Mouse (Mus musculus) large intestine, adult 2 months (tissue): Measurements from ENCODE around the gene Tmem203. TPM values are rescaled to one million over a fixed set of nuclear protein-coding genes. Genes with fewer than 3 reads are reported as not detected.

Experiments used
- DNase-seq: peaks from one replicate; pipeline ENCODE4 v3.0.0-alpha.2; 2012; ENCODE audit warnings: low read depth, low spot score
- WGBS: fragments of 180-500 bp; shearing (Covaris S2); methylation state at CpG from one replicate; pipeline ENCODE4 v1.1.7; 2018; 5-methylcytosine and 5-hydroxymethylcytosine counted together
- polyA plus RNA-seq: library from polyadenylated mRNA; depleted of rRNA; stranded (reverse); fragments of >200 nt; gene quantifications from 2 replicates; pipeline ENCODE4 v1.2.3, GENCODE M21; 2012

The Tmem203 gene
- polyA plus RNA-seq, 1 experiment: 30.4 TPM

- peak; percentile 94 for DNase-seq
- WGBS: under 1% methylated on average over 39 of the region's 39 CpGs
These were observed 7.1 kb downstream of the Tmem203 start, which contains the start of gene Tprn for GRCm38 (mm10) chr2:25262291-25262767. Tprn (plus strand) TSS chr2:25262618.

GRCm38 (mm10) chr2:25262795-25263622, 7.8 kb downstream of the Tmem203 start:
- DNase-seq: no peak
- WGBS: under 1% methylated on average over 82 of the region's 82 CpGs

DNA sequence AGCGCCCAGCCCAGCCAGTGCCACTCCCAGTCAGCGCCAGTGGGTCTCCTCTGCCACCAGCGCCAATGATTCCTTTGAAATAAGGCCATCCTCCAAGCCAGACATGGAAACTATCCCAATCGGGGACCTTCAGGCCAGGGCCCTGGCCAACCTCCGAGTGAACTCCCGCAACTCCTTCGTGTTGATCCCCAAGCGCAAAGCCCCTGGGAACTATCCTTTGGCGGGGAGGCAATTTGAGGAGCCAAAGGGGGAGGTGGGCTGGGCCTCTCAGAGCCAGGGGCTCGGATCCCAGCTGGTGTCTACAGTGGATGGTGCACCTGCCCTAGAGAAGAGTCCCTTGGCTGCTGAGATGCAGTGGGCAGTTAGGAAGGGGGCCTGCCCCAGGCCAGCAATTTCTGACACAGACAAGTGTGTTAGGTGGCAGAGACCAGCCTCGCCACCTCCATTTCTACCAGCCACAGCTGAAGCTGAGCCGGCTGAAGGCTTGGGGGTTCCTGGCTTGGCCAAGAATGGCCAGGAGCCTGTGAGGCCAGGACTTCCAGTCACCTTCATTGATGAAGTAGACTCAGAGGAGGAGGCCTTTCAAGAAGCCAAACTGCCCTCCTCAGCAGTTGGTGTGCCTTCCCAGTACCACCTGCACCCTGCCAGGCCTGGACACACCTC, 8.5 kb downstream of the Tmem203 start:
- DNase-seq: no peak

GRCm38 (mm10) chr2:25264286-25264660, 9.0 kb downstream of the Tmem203 start:
- DNase-seq: no peak
- WGBS: 33% methylated on average over 5 of the region's 5 CpGs

More for the DNA sequence above, 8.5 kb downstream of the Tmem203 start:
- WGBS: 13% methylated on average over 12 of the region's 12 CpGs

- 25% methylated on average over 3 of the region's 3 CpGs for WGBS
- no peak for DNase-seq
These were observed 9.6 kb downstream of the Tmem203 start for GRCm38 (mm10) chr2:25264851-25265250.

GRCm38 (mm10) chr2:25265897-25266656, 10.8 kb downstream of the Tmem203 start:
- peak; percentile 81 for DNase-seq
- 31% methylated on average over 6 of the region's 6 CpGs for WGBS

DNA sequence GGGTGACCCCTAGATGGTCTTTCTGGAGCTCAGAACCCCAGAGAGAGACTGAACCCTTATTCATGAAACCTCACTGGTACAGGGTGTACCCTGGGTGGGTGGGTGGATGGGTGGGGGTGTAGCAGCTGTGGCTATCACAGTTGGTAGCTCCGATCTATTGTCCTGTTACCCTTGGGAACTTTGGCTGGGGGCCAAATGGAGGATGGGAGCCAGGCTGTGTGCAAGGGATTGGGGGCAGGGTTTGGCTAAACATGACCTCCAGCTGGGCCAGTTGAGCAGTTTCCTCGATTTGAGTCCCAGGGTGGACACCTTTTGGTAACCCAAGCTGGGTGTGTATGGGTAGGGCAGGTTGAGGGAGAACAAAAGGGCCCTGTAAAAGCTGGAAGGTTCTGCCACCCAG, 11.5 kb downstream of the Tmem203 start:
- 15% methylated on average over 2 of the region's 2 CpGs for WGBS
- DNase-seq: peak; percentile 76

GRCm38 (mm10) chr2:25267241-25267640, 12.0 kb downstream of the Tmem203 start:
- no peak for DNase-seq

DNA sequence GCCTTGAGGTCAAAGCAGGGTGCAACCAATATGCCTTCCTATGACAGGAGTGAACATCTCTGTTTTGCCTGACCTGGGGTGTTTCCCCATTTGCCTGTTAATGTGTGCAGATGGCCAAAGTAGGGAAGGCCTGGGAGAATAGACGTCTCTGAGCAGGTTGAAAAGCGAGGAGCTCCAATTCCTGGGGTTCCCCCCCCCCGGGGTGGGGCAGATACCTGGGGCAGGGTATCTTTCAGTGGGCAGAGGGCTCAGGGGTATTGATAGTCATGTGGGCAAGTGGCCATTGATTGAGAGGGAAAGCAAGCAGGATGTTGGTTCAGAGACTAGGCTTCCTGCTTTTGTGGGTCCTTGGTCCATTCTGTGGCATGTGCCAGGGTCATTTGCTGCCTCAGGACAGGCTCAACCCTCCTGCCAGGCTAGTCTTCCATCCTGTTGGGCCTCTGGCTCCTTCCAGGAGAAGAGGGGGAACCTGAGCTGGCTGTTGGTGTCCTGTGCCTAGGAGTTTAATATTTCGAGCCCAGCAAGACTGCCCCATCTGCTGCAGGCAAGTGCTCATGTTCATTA, 12.6 kb downstream of the Tmem203 start:
- 40% methylated on average over 4 of the region's 4 CpGs for WGBS
- DNase-seq: no peak

- peak; percentile 82 for DNase-seq
- under 1% methylated on average over 55 of the region's 55 CpGs for WGBS
These were observed 16.7 kb downstream of the Tmem203 start, which contains the start of the genes Ssna1 and Anapc2 for GRCm38 (mm10) chr2:25271827-25272511. Ssna1 (minus strand) TSS chr2:25272438. Anapc2 (plus strand) TSS chr2:25272478.

- WGBS: 1% methylated on average over 29 of the region's 29 CpGs
- DNase-seq: no peak
These were observed 17.3 kb downstream of the Tmem203 start for GRCm38 (mm10) chr2:25272515-25272914.

DNA sequence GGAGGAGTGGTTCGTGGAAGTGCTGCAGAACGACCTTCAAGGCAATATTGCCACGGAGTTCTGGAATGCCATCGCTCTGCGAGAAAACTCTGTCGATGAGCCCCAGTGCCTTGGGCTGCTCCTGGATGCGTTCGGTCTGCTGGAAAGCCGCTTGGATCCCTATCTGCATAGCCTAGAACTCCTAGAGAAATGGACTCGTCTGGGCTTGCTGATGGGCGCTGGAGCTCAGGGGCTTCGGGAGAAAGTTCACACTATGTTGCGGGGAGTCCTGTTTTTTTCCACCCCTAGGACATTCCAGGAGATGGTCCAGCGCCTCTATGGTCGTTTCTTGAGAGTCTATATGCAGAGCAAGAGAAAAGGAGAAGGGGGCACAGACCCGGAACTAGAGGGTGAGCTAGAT, 17.8 kb downstream of the Tmem203 start:
- DNase-seq: no peak
- 24% methylated on average over 16 of the region's 16 CpGs for WGBS

DNA sequence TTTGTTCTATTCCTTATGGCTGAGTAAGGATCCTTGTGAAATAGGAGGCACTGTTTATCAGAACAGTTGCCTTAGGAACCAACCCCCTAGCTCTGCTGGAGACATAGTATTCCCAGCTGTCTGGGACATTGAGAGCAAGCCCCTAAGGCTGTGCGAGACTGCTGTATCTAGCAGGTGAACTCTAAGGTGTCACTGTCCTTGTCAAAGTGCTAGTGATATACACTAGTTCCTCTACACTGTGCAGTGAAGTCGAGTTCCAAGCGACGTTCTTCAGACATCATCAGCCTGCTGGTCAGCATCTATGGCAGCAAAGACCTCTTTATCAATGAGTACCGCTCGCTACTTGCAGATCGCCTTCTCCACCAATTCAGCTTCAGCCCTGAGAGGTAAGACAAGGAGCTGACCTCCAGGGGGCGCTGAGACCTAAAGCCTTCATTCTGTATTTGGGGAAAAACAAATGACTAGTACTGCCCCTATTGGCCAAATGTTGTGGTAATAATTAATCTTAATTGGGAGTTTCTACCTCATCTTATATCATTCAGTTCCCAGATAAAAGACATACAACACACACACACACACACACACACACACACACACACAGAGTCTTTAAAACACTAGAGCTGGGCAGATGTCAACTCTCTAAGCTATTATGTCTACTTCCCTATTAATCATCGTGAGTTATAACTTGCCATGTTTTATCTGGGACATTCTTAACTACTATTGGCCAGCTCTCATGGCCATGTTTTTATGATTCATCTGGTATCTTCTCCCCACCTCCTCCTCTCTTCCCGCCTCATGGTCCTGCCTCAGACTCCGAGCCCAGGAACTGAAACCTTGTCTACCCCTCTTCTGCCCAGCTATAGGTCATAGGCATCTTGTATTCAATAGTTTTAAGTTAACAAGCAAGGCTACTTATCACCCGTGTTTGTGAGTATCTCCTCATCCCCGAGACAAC, 24.0 kb downstream of the Tmem203 start:
- 34% methylated on average over 13 of the region's 13 CpGs for WGBS
- peak; percentile 83 for DNase-seq

GRCm38 (mm10) chr2:25285551-25285950, 30.3 kb downstream of the Tmem203 start:
- WGBS: 41% methylated on average over 2 of the region's 2 CpGs
- no peak for DNase-seq

DNA sequence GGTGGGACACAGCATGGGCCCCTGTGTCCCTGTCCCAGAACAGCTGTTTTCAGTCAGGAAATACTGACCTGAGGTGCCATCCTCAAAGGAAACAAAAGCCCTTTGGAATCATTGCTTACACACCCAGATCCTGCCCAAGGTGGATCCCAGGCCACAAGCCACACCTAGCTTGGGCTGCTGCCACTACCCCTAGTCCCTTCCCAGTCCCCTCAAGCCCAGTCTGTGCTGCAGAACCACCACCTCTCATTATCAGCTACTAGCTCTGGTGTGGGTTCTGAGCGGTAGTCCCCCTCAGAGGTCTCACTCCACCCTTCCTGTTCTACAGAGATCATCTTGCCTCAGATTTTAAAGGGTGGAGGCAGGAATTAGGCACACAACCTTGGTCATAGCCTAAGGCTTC, 31.1 kb downstream of the Tmem203 start:
- no peak for DNase-seq
- WGBS: 26% methylated on average over 1 of the region's 1 CpGs

- no peak for DNase-seq
- 16% methylated on average over 7 of the region's 7 CpGs for WGBS
These were observed 31.8 kb downstream of the Tmem203 start for GRCm38 (mm10) chr2:25286837-25287636.

- 42% methylated on average over 6 of the region's 6 CpGs for WGBS
These were observed 32.8 kb downstream of the Tmem203 start, which contains the start of gene Tmem210 for GRCm38 (mm10) chr2:25287927-25288649. Tmem210 (plus strand) TSS chr2:25288145.

More at GRCm38 (mm10) chr2:25287927-25288649, 32.8 kb downstream of the Tmem203 start, which contains the start of gene Tmem210:
- DNase-seq: no peak
